Mouse (Mus musculus) cerebellum, adult (tissue): ENCODE results near the gene Inhbe.

Source experiments
- ATAC-seq: cut with Nextera tagmentation; 2 replicates; pipeline ENCODE4 v1.9.2; 2017; ENCODE audit warnings: mild to moderate bottlenecking, moderate library complexity, mixed read lengths; ENCODE audit not compliant: insufficient number of reproducible peaks, low FRiP score, low TSS enrichment

Inhbe gene

GRCm38 (mm10) chr10:127348957-127349356 lies 5.3 kb downstream of the Inhbe start:
- no peak for ATAC-seq

GRCm38 (mm10) chr10:127346173-127346572 lies 8.0 kb downstream of the Inhbe start:
- no peak for ATAC-seq

DNA sequence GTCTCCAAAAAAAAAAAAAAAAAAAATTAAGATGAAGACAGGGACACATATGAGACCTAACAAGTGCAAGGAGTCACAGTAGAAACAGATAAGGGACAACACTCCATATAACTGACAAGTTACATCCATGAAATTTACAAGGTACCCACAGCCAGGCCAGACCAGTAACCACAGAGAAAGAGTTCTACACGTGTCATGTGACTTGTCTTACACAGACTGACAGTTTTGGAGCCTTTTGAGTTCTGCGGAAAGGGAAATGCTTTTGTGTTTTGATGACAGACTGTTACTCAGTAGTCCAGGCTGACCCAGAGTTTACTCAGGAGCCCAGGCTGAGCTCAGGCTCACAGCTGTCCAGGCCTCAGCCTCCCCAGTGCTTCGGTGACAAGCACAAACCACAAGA lies 11.2 kb downstream of the Inhbe start:
- no peak for ATAC-seq

DNA sequence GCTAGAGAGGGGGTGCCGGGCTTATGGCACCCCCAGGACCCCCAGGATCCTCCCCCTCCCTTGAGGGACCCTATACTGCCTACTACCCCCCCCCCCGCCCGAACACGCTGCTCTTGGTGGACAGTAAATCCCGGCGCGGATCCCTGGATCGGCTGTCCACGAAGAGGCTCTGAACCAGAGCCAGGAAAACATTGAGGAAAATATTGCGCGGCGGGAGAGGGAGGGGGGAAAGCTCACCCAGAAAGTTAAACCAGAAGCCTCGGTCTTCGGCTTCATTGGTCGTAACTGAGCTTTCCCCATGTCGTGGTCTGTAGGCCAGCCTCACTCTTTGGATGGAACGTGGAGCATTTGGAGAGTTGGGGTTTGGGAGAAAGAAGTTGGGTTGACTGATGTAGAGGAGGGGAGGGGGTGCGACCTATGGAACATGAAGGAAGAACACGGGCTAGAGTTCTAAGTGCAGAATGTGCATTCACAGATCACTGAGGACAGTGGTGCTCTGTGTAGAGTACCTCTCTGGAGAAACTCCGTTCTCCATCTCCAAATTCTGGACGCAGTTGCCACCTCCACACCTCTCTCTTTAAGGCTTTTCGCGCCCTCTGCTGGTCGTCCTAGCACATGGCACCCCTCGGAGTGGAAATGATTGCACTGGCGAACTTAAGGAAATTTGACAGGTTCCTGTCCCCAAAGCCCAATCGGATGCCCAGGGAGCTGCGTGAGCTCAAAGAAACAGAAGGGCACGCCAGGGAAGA lies 12.1 kb downstream of the Inhbe start, which contains the start of gene Gli1:
TSS of gene Gli1 (minus strand) at position 84 of the 749 bp plus-strand sequence.
- ATAC-seq, result peak; percentile 71

GRCm38 (mm10) chr10:127341360-127341690 lies 12.9 kb downstream of the Inhbe start:
- no peak for ATAC-seq

GRCm38 (mm10) chr10:127340577-127341359 lies 13.4 kb downstream of the Inhbe start:
- ATAC-seq, result no peak

GRCm38 (mm10) chr10:127339683-127340576 lies 14.3 kb downstream of the Inhbe start:
- ATAC-seq, result no peak

DNA sequence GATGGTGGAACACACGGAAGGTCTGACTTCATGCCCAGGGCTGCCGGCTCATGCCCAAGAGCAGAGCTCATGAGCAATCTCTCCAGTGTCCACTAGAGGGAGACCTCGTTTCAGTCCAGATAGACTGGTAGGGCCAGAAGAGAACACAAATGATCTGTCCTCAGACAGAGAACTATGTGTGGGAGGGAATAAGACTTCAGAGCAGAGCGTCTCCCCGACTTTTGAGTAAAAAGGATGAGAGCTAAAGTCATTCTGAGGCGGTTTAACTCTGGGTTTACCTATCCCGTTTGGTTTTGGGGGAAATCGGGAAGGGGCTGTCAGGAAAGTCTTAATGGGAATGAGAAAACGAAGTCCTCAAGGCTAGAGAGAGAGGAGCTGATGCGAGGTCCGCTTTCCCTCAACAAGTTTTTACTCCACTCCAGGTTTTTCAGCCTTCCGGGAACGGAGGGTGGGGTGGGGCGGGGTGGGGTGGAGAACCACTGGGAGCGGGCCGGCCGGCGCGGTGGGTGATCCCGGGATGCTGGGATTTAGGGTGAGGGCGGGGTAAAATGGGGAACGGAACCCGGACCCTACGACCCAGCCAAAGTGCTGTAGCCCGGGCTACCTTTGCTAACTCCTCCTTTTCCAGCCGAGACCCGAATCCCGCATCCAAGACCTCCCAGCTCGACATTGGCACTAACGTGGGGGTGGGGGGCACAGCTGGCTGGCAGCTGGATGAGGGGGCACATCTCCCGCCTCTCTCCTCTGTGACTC lies 15.1 kb downstream of the Inhbe start:
- ATAC-seq, result peak; percentile 80

DNA sequence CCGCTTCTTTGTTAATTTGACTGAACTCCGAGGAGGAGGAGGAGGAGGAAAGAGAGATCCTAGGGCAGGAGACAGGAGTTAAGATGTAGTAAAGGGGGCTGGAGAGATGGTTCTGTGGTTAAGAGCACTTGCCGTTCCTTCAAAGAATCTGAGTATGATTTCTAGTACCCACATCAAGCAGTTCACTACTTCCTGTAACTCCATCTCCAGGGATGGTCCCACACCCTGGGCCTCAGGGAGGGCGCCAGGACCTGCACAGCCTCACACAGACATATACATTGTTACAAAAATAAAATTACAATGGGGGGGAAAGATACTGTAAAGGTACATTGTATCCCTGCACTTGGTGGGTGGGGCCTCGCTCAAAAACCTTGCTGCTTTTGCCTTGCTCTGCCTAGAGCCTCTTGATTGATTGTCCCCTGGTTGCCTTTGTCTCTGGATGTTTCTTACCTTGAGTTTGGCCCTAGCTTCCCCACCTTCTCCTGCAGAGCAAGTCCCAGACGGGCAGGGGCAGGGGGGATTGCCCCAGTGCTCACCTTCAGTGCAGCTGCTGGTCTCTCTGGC lies 16.6 kb downstream of the Inhbe start:
- ATAC-seq, result no peak

- ATAC-seq, result no peak
Observed at GRCm38 (mm10) chr10:127336952-127337351, 17.3 kb downstream of the Inhbe start.

DNA sequence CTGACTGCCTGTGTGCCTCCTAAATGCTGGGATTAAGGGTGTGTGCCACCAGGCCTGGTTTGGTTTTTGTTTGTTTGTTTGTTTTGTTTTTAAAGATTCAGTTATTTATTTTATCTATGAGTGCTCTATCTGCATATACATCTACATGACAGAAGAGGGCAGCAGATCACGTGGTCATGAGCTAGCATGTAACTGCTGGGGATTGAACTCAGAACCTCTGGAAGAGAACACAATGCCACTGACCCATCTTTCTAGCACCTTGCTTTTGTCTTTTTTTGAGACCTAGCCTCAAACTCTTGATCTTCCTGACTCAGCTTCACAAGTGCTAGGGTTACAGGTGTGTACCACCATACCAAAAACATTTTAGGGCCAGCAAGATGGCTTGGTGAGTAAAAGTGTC lies 18.9 kb downstream of the Inhbe start:
- ATAC-seq, result no peak

- ATAC-seq, result no peak
Observed at GRCm38 (mm10) chr10:127333152-127333551, 21.1 kb downstream of the Inhbe start.

DNA sequence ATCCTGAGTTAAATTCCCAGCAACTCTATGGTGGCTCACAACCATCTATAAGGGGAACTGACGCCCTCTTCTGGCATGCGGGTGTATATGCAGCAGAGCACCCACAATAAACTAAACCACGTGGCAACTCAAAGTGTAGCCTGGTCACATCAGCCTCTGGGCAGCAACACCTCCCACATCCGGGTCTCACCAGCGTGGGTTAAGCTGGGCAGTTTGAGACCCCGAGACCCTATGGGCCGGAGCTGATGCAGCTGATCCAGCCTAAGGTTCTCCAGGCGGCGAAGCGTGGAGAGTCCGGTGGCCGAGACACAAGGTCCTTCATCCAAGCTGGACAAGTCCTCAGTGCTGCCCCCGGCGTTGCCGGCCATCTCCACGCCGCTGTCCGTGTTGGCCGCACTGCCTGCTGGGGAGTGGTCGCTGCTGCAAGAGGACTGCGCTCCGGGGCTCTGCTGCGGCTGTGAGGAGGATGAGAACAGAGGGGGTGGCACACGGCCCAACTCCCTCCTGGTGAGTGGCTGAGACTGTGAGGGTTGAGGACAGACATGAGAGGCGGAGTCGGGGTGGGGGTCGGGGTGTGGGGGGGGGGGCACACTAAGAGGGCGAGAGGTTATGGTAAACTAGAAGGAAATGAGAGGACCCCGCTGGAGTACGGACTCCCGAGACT lies 21.9 kb downstream of the Inhbe start:
- no peak for ATAC-seq

- no peak for ATAC-seq
Observed at GRCm38 (mm10) chr10:127330212-127330611, 24.0 kb downstream of the Inhbe start.

DNA sequence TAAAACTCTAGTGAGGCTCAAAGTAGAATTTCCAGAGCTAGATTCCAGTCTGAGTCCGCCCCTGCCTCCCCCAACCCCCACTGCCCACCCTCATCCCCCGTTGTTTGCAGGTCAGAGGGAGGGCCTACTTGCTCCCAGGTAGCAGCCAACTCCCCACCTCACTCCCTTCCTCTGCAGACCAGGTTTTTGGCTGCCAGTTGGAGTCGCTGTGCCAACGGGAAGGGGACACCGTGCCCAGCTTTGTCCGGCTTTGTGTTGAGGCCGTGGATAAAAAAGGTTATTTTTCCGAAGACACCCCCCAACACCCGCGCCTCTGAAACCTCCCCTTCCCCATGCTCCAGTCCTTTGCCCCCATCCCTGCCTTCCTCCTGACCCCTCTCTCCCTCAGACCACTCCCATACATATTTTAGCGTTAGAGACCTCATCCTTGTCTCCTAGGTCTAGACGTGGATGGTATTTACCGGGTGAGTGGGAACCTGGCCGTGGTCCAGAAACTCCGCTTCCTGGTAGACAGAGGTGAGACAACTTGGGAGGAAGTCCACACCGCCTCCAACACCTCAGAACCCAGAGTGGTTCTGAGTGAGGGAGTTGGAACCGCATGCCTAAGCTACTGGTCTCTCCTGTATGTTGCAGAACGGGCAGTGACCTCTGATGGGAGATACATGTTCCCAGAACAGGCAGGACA lies 26.6 kb downstream of the Inhbe start:
- no peak for ATAC-seq

- ATAC-seq, result no peak
Observed at GRCm38 (mm10) chr10:127326828-127327227, 27.4 kb downstream of the Inhbe start.

DNA sequence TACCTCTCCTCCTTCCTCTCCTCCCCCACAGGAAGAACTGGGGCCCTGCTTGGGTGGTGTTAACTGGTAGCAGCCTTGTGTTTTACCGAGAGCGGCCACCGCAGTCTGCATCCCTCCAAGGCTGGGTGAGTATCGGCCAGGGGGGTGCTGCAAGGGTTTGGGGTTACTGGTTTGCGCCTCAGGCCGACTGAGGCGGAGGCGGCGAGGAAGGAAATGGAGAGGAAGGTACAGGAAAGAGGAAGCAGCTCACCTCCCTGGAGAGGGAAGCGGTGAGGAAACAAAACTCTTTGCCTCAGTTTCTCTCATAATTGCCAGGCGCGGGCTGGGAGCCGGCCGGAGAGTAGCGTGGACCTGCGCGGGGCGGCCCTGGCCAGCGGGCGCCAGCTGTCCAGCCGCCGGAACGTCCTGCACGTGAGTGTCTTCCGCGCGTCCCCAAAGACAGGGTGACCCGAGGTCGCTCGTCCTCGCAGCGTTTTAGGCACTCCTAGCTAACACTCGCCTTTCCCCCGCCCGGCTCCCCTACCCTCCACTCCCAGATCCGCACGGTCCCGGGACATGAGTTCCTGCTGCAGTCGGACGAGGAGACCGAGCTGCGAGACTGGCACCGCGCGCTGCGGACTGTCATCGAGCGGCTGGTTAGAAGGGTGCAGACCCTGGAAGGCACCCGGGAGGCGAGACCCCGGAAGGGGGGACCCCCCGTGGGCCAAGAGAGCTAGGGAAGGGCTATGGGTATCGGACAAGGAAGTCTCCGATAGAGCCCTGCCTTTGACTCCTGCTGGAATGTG lies 28.0 kb downstream of the Inhbe start:
- no peak for ATAC-seq

- no peak for ATAC-seq
Observed at GRCm38 (mm10) chr10:127325454-127326016, 28.7 kb downstream of the Inhbe start.
